Mouse (Mus musculus) lung, postnatal 25 days (tissue): ENCODE measurements at regions not wholly inside any gene's neighbourhood (a gene's known extent, or its start where the extent isn't known, plus 50 kb on each side); places are given as distances from the start of the nearest gene placed in this dataset.
A peak's percentile ranks its signal among the peaks of the same experiment; 100 is the strongest.

Source experiments
- DNase-seq: peaks from one replicate; pipeline ENCODE4 v3.0.0; 2022; ENCODE audit warnings: low spot score

GRCm38 (mm10) chr5:115790436-115790835 is 54.6 kb upstream of the Cit start:
- DNase-seq = peak; percentile 53
